Mouse (Mus musculus) 3T3-L1 (cell line): ENCODE data around the gene Tmprss12.
"Not testable (repeated sequence)": the region's sequence is repeated elsewhere in the genome, so short reads cannot be mapped to it uniquely, and the experiment has no call there.

Experiments
- DNase-seq: peaks from one replicate; pipeline ENCODE4 v3.0.0-alpha.2; 2015; ENCODE audit warnings: low read depth, low spot score

The Tmprss12 gene

GRCm38 (mm10) chr15:100273791-100274308 is 6.8 kb upstream of the Tmprss12 start:
- not testable (repeated sequence) for DNase-seq

GRCm38 (mm10) chr15:100274790-100275559 is 5.7 kb upstream of the Tmprss12 start:
- no peak for DNase-seq

- DNase-seq: no peak
These were observed 4.2 kb upstream of the Tmprss12 start for GRCm38 (mm10) chr15:100276403-100276802.

GRCm38 (mm10) chr15:100277586-100277985 is 3.1 kb upstream of the Tmprss12 start:
- DNase-seq: no peak

GRCm38 (mm10) chr15:100288980-100289379 is 8.3 kb downstream of the Tmprss12 start:
- DNase-seq: no peak

- DNase-seq: no peak
These were observed 10.2 kb downstream of the Tmprss12 start for GRCm38 (mm10) chr15:100290858-100291257.

- peak; percentile 28 for DNase-seq
These were observed 11.7 kb downstream of the Tmprss12 start for GRCm38 (mm10) chr15:100292326-100292725.

GRCm38 (mm10) chr15:100297856-100298255 is 17.2 kb downstream of the Tmprss12 start:
- peak; percentile 32 for DNase-seq

- no peak for DNase-seq
These were observed 19.9 kb downstream of the Tmprss12 start for GRCm38 (mm10) chr15:100300499-100300898.

- no peak for DNase-seq
These were observed 20.9 kb downstream of the Tmprss12 start for GRCm38 (mm10) chr15:100301556-100301955.

- DNase-seq: no peak
These were observed 22.9 kb downstream of the Tmprss12 start for GRCm38 (mm10) chr15:100303428-100304018.

GRCm38 (mm10) chr15:100304019-100304991 is 23.7 kb downstream of the Tmprss12 start, which contains the start of gene Mettl7a1:
Gene Mettl7a1 (plus strand): TSS chr15:100304140.
- peak; percentile 80 for DNase-seq

- no peak for DNase-seq
These were observed 25.6 kb downstream of the Tmprss12 start for GRCm38 (mm10) chr15:100306201-100306600.

GRCm38 (mm10) chr15:100307438-100308096 is 26.9 kb downstream of the Tmprss12 start:
- peak; percentile 69 for DNase-seq

GRCm38 (mm10) chr15:100312346-100312745 is 31.7 kb downstream of the Tmprss12 start:
- peak; percentile 44 for DNase-seq

- DNase-seq: no peak
These were observed 34.0 kb downstream of the Tmprss12 start for GRCm38 (mm10) chr15:100314448-100315145.

GRCm38 (mm10) chr15:100318014-100318671 is 37.5 kb downstream of the Tmprss12 start:
- not testable (repeated sequence) for DNase-seq

GRCm38 (mm10) chr15:100319884-100320283 is 39.2 kb downstream of the Tmprss12 start:
- no peak for DNase-seq

GRCm38 (mm10) chr15:100320295-100320905 is 39.8 kb downstream of the Tmprss12 start:
- peak; percentile 32 for DNase-seq
